Mouse (Mus musculus) regulatory T cell (primary cell): ENCODE measurements around the gene Lmbrd1.
"Not testable (repeated sequence)": the region's sequence is repeated elsewhere in the genome, so short reads cannot be mapped to it uniquely, and the experiment has no call there.

Source experiments
- in situ Hi-C: fragments of 300-600 bp; cut with MboI, MseI; formaldehyde crosslinking; loops from one replicate; pipeline ENCODE4 v1.15.1; 2025; ENCODE audit warnings: high pct_unique_total_duplicates

The Lmbrd1 gene

DNA sequence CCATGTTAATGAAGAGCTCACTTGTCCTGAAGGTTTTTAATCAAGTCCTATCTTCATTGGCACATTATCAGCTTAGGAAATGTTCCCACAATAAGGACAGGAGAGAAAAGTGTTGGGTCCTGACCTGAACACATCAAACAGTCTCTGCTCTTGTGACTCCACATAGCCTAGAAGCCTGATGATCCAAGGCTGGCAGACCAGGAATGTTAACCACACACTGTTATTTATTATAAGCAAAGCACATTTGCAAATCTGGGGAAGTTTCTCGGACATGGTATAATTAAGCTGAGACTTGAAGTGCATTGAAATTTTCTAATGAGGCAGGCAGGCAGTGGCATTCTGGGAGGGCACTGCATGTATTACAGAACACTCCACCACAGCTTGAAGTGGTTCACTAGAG, 41.8 kb downstream of the Lmbrd1 start:
- in situ Hi-C loops = no loop called here

DNA sequence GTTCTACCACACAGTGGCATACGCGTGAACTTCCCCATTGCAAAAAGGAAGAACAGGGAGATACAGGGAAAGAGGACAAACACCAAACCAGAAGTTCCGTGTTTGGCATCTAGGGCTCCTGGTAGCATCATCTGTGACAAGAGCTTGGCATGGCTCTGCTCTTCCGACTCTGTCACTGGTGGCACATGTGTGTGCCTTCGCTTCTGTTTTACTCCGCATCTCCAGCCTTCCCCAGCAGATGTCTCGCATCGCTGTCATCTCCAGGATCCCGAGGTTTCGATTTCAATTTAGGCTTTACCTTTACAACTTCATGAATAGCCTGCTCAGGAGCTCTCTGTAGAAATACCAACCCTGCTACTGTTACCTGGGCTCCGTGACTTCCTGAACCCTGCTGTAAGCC, 51.4 kb downstream of the Lmbrd1 start:
- in situ Hi-C loops = no loop called here

GRCm38 (mm10) chr1:24732286-24732685, 53.9 kb downstream of the Lmbrd1 start:
- in situ Hi-C loops = no loop called here

- in situ Hi-C loops = no loop called here
Observed at GRCm38 (mm10) chr1:24734866-24735265, 56.4 kb downstream of the Lmbrd1 start.

- in situ Hi-C loops = no loop called here
Observed at GRCm38 (mm10) chr1:24740903-24741302, 62.5 kb downstream of the Lmbrd1 start.

- in situ Hi-C loops = no loop called here
Observed at GRCm38 (mm10) chr1:24741552-24741951, 63.1 kb downstream of the Lmbrd1 start.

GRCm38 (mm10) chr1:24743191-24743924, 64.9 kb downstream of the Lmbrd1 start:
- in situ Hi-C loops = no loop called here

- in situ Hi-C loops = no loop called here
Observed at GRCm38 (mm10) chr1:24752715-24753114, 74.3 kb downstream of the Lmbrd1 start.

DNA sequence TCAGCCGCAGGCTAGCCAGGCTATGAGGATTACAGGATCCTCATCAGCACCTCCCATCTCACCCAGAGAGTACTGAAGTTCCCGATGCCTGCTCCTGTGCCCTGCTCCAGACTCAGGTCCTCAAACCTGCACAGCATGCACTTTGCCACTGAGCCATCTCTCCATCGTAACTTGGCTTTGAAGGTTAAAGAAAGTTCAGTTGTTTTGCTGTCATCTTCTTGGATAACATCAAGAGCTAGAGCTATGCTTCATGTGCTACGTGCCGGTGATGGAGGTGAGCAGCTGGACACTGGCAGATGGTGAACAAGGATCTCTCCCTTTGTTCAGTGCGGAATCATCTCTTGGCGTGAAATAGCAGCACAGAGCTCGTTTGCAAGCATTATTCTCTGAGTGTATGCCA, 80.1 kb downstream of the Lmbrd1 start:
- in situ Hi-C loops = no loop called here

DNA sequence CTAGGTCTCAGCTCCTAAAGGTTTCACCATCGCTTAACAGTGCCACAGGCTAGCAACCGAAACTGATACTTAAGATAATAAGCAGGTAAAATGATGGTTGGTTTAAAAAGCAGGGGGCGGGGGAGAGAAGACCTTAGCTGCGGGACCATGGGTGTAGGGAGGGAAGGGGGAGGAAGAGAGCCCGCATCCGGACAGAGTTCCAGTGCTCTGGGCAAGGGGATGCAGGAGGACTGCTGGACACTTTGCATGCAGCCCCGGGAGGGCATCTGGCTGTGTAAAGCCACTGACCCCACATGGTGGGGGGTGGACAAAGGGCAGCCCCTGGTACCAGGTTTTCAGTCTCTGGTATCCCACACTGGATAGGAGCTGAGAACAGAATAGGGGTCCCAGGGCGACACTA, 88.0 kb downstream of the Lmbrd1 start:
- in situ Hi-C loops = no loop called here

DNA sequence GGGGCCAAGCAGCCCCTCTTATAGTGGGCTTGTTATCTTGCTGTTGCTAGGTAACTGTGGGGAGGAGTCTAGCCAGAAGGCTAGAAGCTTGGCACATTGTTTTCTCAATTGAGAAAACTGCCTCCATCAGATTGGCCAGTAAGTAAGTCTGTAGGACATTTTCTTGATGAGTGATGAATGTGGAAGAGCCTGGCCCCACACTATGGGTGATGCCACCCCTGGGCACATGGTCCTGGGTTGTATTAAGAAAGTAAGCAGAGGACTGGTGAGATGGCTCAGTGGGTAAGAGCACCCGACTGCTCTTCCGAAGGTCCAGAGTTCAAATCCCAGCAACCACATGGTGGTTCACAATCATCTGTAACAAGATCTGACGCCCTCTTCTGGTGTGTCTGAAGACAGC, 88.8 kb downstream of the Lmbrd1 start:
- in situ Hi-C loops = not testable (repeated sequence)

DNA sequence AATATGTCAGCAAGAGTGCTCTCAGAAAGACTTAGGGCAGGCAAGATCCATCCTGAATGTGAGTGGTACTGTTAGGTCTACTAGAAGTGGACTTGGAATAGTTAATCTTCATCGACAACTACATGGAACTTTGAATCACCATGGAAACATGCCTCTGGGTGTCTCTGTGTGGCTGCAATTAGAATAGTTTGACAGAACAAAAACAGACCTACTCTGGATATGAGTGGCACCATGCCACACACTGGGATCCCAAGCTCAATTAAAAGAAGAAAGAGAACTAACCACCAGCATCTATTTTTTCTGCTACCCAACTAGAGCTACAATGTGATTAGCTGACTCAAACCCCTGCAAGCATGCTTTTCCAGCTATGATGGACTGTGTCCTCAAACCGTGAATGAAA, 95.2 kb downstream of the Lmbrd1 start:
- in situ Hi-C loops = no loop called here

DNA sequence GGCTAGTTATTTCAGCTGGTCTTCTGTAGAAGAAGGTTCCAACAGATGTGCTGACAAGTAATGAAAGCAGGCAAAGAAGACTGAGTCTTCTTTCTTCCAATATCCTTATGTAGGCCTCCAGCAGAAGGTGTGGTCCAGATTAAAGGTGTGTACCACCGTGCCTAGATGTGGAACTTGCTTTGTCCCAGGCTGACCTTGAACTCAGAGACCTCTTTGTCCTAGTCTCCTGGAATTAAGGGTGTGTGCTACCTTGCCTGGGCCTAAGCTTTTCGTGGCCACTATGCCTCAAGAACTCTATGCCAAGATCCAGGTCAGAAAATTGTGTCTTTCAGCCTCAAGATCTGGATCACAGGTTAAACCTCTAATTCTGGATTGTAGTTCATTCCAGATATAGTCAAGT, 98.1 kb downstream of the Lmbrd1 start:
- in situ Hi-C loops = no loop called here

GRCm38 (mm10) chr1:24793168-24793567, 114.7 kb downstream of the Lmbrd1 start:
- in situ Hi-C loops = no loop called here

GRCm38 (mm10) chr1:24807971-24808370, 129.5 kb downstream of the Lmbrd1 start:
- in situ Hi-C loops = loop anchor here (10.0 kb wide), 1 partner anchor 1973 kb away; no protein-coding TSS in a partner anchor
